In genomic region chr11:90100161-90100560, GRCm38 (mm10) we compare ENCODE assay signal across 16 mouse cellular contexts.
"Had no signal": no experiment of that assay in that cellular context is flagged by ENCODE, and none has a peak within 500 bp of the region (broad histone marks: within the 10 kb centered on the region; RNA-seq: fewer than 3 reads in every experiment).

No protein-coding gene starts in this region.

- H3K9ac ChIP-seq: kidney, embryonic 15.5 days; limb, embryonic 12.5 days; liver, embryonic 12.5 days; liver, embryonic 15.5 days; lung, embryonic 15.5 days; midbrain, embryonic 13.5 days had no signal

- H3K27me3 ChIP-seq: kidney, embryonic 15.5 days; limb, embryonic 12.5 days; liver, embryonic 12.5 days; liver, embryonic 15.5 days; lung, embryonic 15.5 days; midbrain, embryonic 13.5 days had no signal

- H3K27ac ChIP-seq: kidney, embryonic 15.5 days; left cerebral cortex, adult 2 months; limb, embryonic 12.5 days; liver, embryonic 12.5 days; liver, embryonic 15.5 days; macrophage; midbrain, embryonic 13.5 days had no signal

- H3K4me2 ChIP-seq: kidney, embryonic 15.5 days; limb, embryonic 12.5 days; liver, embryonic 12.5 days; liver, embryonic 15.5 days; lung, embryonic 15.5 days; midbrain, embryonic 13.5 days had no signal

- H3K4me3 ChIP-seq: kidney, embryonic 15.5 days; left cerebral cortex, adult 2 months; limb, embryonic 12.5 days; liver, embryonic 12.5 days; liver, embryonic 15.5 days; lung, embryonic 15.5 days; midbrain, embryonic 13.5 days had no signal

- H3K9me3 ChIP-seq: kidney, embryonic 15.5 days; limb, embryonic 12.5 days; liver, embryonic 12.5 days; liver, embryonic 15.5 days; lung, embryonic 15.5 days; midbrain, embryonic 13.5 days had no signal

- H3K4me1 ChIP-seq: kidney, embryonic 15.5 days; liver, embryonic 12.5 days; liver, embryonic 15.5 days; midbrain, embryonic 13.5 days had no signal

- DNase-seq: kidney, adult 8-10 months; kidney, postnatal 10 days; kidney, postnatal 36 days; layer of hippocampus, postnatal 36 days; liver; lung, adult 18-20 months; lung, postnatal 14 days; thymus, postnatal 25 days had no signal

- H3K36me3 ChIP-seq: kidney, embryonic 15.5 days; limb, embryonic 12.5 days; liver, embryonic 12.5 days; liver, embryonic 15.5 days; lung, embryonic 15.5 days; midbrain, embryonic 13.5 days had no signal

- ATAC-seq: liver, embryonic 12.5 days; midbrain, embryonic 13.5 days had no signal
